Mouse (Mus musculus) ES-E14 (cell line): ENCODE results near the gene Cep63.

Experiments
- MAFK ChIP-seq: IDR thresholded peaks from 2 replicates; pipeline ENCODE4 v1.6.1; 2014; ENCODE audit warnings: mild to moderate bottlenecking, low read depth, low read length, inconsistent platforms; ENCODE audit not compliant: insufficient read depth
- ZC3H11A ChIP-seq: IDR thresholded peaks from 2 replicates; pipeline ENCODE4 v1.6.1; 2012; ENCODE audit warnings: low read depth, mild to moderate bottlenecking, inconsistent platforms, low read length, borderline replicate concordance
- ZNF384 ChIP-seq: IDR thresholded peaks from 2 replicates; pipeline ENCODE4 v1.6.1; 2012; ENCODE audit warnings: low read depth, low read length, inconsistent platforms

DNA sequence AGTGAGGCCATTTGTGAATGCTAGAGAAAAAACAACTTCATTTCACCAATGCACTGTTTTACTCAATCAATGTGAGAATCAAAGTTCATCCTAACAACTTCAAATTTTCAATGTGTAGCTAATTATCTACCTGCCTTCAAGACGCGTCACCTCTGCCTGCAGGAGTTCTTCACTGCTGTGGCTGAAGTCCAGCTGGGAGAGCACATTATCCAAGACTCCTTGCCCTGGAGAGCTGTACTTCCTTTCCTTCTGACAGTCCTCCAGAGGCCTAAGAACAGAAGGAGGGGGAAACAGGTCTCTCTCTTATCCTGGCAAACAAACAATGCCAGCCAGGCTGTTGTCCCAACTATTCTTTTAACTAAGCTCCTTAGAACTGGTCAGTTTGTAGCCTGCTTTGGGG is 25.1 kb downstream of the Cep63 start:
- no peak for TF ChIP-seq ZNF384
- no peak for TF ChIP-seq ZC3H11A
- no peak for TF ChIP-seq MAFK
